ENCODE assay signal across 14 mouse cellular contexts in genomic region chr3:116865199-116865636, GRCm38 (mm10). TPM values are rescaled to one million over a fixed set of nuclear protein-coding genes. Genes with fewer than 3 reads are reported as not detected.
DNase-seq lines count a peak whose midpoint lies in the region; ATAC-seq and TF ChIP-seq lines count a peak whose summit lies in the region.
"Had no signal": no experiment of that assay in that cellular context is flagged by ENCODE, and none has a peak within 500 bp of the region (broad histone marks: within the 10 kb centered on the region; RNA-seq: fewer than 3 reads in every experiment).

No protein-coding gene starts in this region.

- ATAC-seq in liver, embryonic 16.5 days (ENCODE audit: low read depth) = peak; percentile 23
- no peak for ATAC-seq in stomach, postnatal 0 days (ENCODE audit: low FRiP score, low TSS enrichment)
- ATAC-seq: CD4-positive, CD25-positive, alpha-beta regulatory T cell, adult 4 months had no signal

- TF ChIP-seq CTCF in stomach, postnatal 0 days (IDR thresholded peaks at IDR 0.05; ENCODE audit: low read depth) = no peak

- H3K9me3 ChIP-seq in heart, embryonic 10.5 days = no peaks in the 10 kb centered on the region
- H3K9me3 ChIP-seq in liver, embryonic 16.5 days (replicated peaks; ENCODE audit: control insufficient read depth, low read length) = no peaks in the 10 kb centered on the region
- H3K9me3 ChIP-seq in stomach, postnatal 0 days (ENCODE audit: control insufficient read depth, low read length) = no peaks in the 10 kb centered on the region
- H3K9me3 ChIP-seq: hindbrain, embryonic 13.5 days had no signal

- DNase-seq in heart, embryonic 10.5 days (ENCODE audit: low spot score) = peak; percentile 80
- DNase-seq in heart, postnatal 14 days = no peak
- peak; percentile 93 for DNase-seq in 416B (ENCODE audit: low read depth)
- DNase-seq in c-Kit-positive CD71-positive TER-119-positive erythroid progenitor cells, embryonic 14.5 days (ENCODE audit: low spot score) = peak; percentile 28
- DNase-seq in kidney, postnatal 36 days = no peak
- no peak for DNase-seq in layer of hippocampus, adult 9-11 months
- no peak for DNase-seq in stomach, postnatal 0 days (ENCODE audit: low spot score)
- DNase-seq: cerebellum, postnatal 14 days; layer of hippocampus, postnatal 36 days; lung, adult 18-20 months; thymus, adult 18-20 months had no signal

- H3K4me3 ChIP-seq in heart, embryonic 10.5 days = no peak overlapping the region
- peak overlapping the region; percentile 23 for H3K4me3 ChIP-seq in liver, embryonic 16.5 days (ENCODE audit: low read depth, low read length)
- H3K4me3 ChIP-seq in stomach, postnatal 0 days (ENCODE audit: low read depth, low read length) = no peak overlapping the region
- H3K4me3 ChIP-seq: hindbrain, embryonic 13.5 days had no signal

- 0 out of 2 replicates have a peak, but pooled peaks cover 5% of the 10 kb centered on the region for H3K4me1 ChIP-seq in heart, embryonic 10.5 days
- H3K4me1 ChIP-seq in liver, embryonic 16.5 days (ENCODE audit: control insufficient read depth, low read depth, low read length) = peaks cover 25% of the 10 kb centered on the region
- no peaks in the 10 kb centered on the region for H3K4me1 ChIP-seq in stomach, postnatal 0 days (replicated peaks; ENCODE audit: control insufficient read depth, insufficient read depth)

- H3K27me3 ChIP-seq in heart, embryonic 10.5 days (ENCODE audit: insufficient read depth, poor library complexity, severe bottlenecking) = no peaks in the 10 kb centered on the region
- no peaks in the 10 kb centered on the region for H3K27me3 ChIP-seq in liver, embryonic 16.5 days (ENCODE audit: control insufficient read depth, insufficient read depth, low read depth, low read length)
- no peaks in the 10 kb centered on the region for H3K27me3 ChIP-seq in stomach, postnatal 0 days (ENCODE audit: control insufficient read depth, insufficient read depth, low read length)
- H3K27me3 ChIP-seq: hindbrain, embryonic 13.5 days had no signal

- peaks cover 7% of the 10 kb centered on the region; the same call in 1 of the 2 replicates for H3K36me3 ChIP-seq in heart, embryonic 10.5 days
- peaks cover 22% of the 10 kb centered on the region for H3K36me3 ChIP-seq in liver, embryonic 16.5 days (ENCODE audit: control insufficient read depth, insufficient read depth)
- H3K36me3 ChIP-seq in stomach, postnatal 0 days (ENCODE audit: control insufficient read depth, insufficient read depth, low read length) = no peaks in the 10 kb centered on the region; the same call in 1 of the 2 replicates
- H3K36me3 ChIP-seq: hindbrain, embryonic 13.5 days had no signal

- intact Hi-C loops in heart, postnatal 14 days (cut with DNase I) = no loop called here

- peak overlapping the region; percentile 46 for H3K4me2 ChIP-seq in liver, embryonic 16.5 days (ENCODE audit: low read depth, low read length)
- H3K4me2 ChIP-seq in stomach, postnatal 0 days (replicated peaks; ENCODE audit: low read depth) = no peak overlapping the region
- H3K4me2 ChIP-seq: hindbrain, embryonic 13.5 days had no signal

- no peak for TF ChIP-seq EP300 in stomach, postnatal 0 days (optimal IDR thresholded peaks at IDR 0.05)

- H3K9ac ChIP-seq in liver, embryonic 16.5 days (ENCODE audit: low read depth, low read length) = peak overlapping the region; percentile 5
- no peak overlapping the region for H3K9ac ChIP-seq in stomach, postnatal 0 days (ENCODE audit: low read length)
- H3K9ac ChIP-seq: hindbrain, embryonic 13.5 days had no signal

- peak overlapping the region; percentile 29; the same call in 1 of the 2 replicates for H3K27ac ChIP-seq in heart, embryonic 10.5 days
- peak overlapping the region; percentile 58 for H3K27ac ChIP-seq in liver, embryonic 16.5 days (ENCODE audit: low read length)
- H3K27ac ChIP-seq in stomach, postnatal 0 days (replicated peaks) = no peak overlapping the region
- H3K27ac ChIP-seq: hindbrain, embryonic 13.5 days had no signal

- 45% methylated on average over 1 of the region's 1 CpGs for WGBS in heart, embryonic 10.5 days
- 21% methylated on average over 1 of the region's 1 CpGs for WGBS in liver, embryonic 16.5 days (ENCODE audit: insufficient replicate concordance)
- WGBS in stomach, postnatal 0 days = 68% methylated on average over 1 of the region's 1 CpGs

RNA-seq across cellular contexts. Expression of gene Frrs1, which starts 6.0 kb away (rescaled TPM):
- 24.8 and 32.7 TPM in 2 replicates for polyA plus RNA-seq in heart, embryonic 10.5 days (2016; fragmentation: Nextera tagmentation; extraction: Ambion mirVana)
- total RNA-seq in heart, postnatal 14 days (2021) = 1 to 10 TPM; 4.8 to 5.2 TPM
- polyA plus RNA-seq in liver, embryonic 16.5 days (2015; fragmentation: Nextera tagmentation; extraction: Ambion mirVana) = 44.2 and 51.8 TPM in 2 replicates
- polyA plus RNA-seq in stomach, postnatal 0 days (2015; fragmentation: Nextera tagmentation; extraction: Ambion mirVana) = 22.3 and 24.1 TPM in 2 replicates

RNA-seq across cellular contexts. Expression of gene Agl, which starts 57.3 kb away (rescaled TPM):
- polyA plus RNA-seq in heart, embryonic 10.5 days (2016; fragmentation: Nextera tagmentation; extraction: Ambion mirVana) = 30.7 and 47.2 TPM in 2 replicates
- 100 to 1,000 TPM; 183 to 189 TPM for total RNA-seq in heart, postnatal 14 days (2021)
- polyA plus RNA-seq in liver, embryonic 16.5 days (2015; fragmentation: Nextera tagmentation; extraction: Ambion mirVana) = 14.3 and 19.6 TPM in 2 replicates
- 8.9 and 9.1 TPM in 2 replicates for polyA plus RNA-seq in stomach, postnatal 0 days (2015; fragmentation: Nextera tagmentation; extraction: Ambion mirVana)

Comparison
In these comparisons a context has a peak if more than half of its experiments do, and no peak if none do; other contexts are left out.
1. DNase-seq: peak in heart, embryonic 10.5 days (single experiment), 416B (single experiment) and c-Kit-positive CD71-positive TER-119-positive erythroid progenitor cells, embryonic 14.5 days (single experiment); none in heart, postnatal 14 days (0 of 2), kidney, postnatal 36 days (0 of 2), layer of hippocampus, adult 9-11 months (single experiment) and stomach, postnatal 0 days (single experiment).